Mouse (Mus musculus) hindbrain, embryonic 16.5 days (tissue): ENCODE measurements around the gene Fam189a1. TPM values are rescaled to one million over a fixed set of nuclear protein-coding genes. Genes with fewer than 3 reads are reported as not detected.

Source experiments
- ATAC-seq: fragments of 200-750 bp; cut with Nextera tagmentation; 2 replicates; pipeline ENCODE4 v1.8.0; 2017; ENCODE audit warnings: moderate TSS enrichment, moderate library complexity
- H3K27ac ChIP-seq: fragments of 300-500 bp; sonication (generic); 2 replicates; pipeline ENCODE4 v1.5.1; 2014; ENCODE audit warnings: low read depth, mild to moderate bottlenecking, control low read depth, low read length, moderate library complexity
- H3K27me3 ChIP-seq: fragments of 300-500 bp; sonication (generic); replicated peaks from 2 replicates; pipeline ENCODE4 v1.6.1; 2014; ENCODE audit warnings: low read length; ENCODE audit not compliant: control insufficient read depth, insufficient read depth
- H3K36me3 ChIP-seq: fragments of 300-500 bp; sonication (generic); 2 replicates; pipeline ENCODE4 v1.6.1; 2014; ENCODE audit warnings: mild to moderate bottlenecking, low read length, moderate library complexity, mixed read lengths; ENCODE audit not compliant: control insufficient read depth, insufficient read depth
- H3K4me1 ChIP-seq: fragments of 300-500 bp; sonication (generic); 2 replicates; pipeline ENCODE4 v1.6.1; 2014; ENCODE audit warnings: low read depth, low read length; ENCODE audit not compliant: control insufficient read depth, insufficient read depth
- H3K4me2 ChIP-seq: fragments of 300-500 bp; sonication (generic); 2 replicates; pipeline ENCODE4 v1.6.1; 2014; ENCODE audit warnings: mild to moderate bottlenecking, low read length, control low read depth, moderate library complexity
- H3K4me3 ChIP-seq: fragments of 300-500 bp; sonication (generic); 2 replicates; pipeline ENCODE4 v1.5.1; 2014; ENCODE audit warnings: mild to moderate bottlenecking, low read length, control low read depth, moderate library complexity
- H3K9ac ChIP-seq: fragments of 300-500 bp; sonication (generic); 2 replicates; pipeline ENCODE4 v1.6.1; 2014; ENCODE audit warnings: low read depth, mild to moderate bottlenecking, control low read depth, low read length, moderate library complexity
- H3K9me3 ChIP-seq: fragments of 300-500 bp; sonication (generic); 2 replicates; pipeline ENCODE4 v1.6.1; 2014; ENCODE audit warnings: mild to moderate bottlenecking, low read length, moderate library complexity; ENCODE audit not compliant: control insufficient read depth
- WGBS: fragments of 180-500 bp; shearing (Covaris S2); extraction: QIAGEN DNeasy Blood & Tissue Kit; methylation state at CpG from one replicate; pipeline ENCODE4 v1.1.7; 2014; 5-methylcytosine and 5-hydroxymethylcytosine counted together
- polyA plus RNA-seq: library from polyadenylated mRNA; unstranded; fragments of >200 nt; fragmentation: Nextera tagmentation; extraction: Ambion mirVana; gene quantifications from 2 replicates; pipeline ENCODE4 v1.2.1, GENCODE M21; 2015

Gene Fam189a1
- polyA plus RNA-seq, 1 experiment from 2014 or later = 7.9 TPM

DNA sequence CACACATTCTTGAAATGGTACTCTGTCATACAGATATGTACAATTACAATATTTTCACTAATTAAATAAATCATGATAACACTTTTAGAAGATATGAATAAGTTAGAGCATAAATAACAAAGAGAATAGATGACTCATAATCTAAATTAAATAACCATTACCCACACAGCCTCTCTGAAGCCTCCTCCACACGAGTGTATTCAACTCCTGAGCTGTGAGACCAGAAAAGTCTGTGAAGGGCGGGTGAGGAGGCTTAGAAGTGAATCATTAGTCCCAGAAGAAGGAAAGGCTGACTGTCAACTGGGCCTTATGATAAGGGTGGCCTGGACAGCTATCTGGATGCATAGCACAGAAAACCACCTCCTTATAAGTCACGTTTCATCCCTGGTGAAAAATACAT is 222.3 kb downstream of the Fam189a1 start:
- H3K4me2 ChIP-seq = no peak overlapping the region
- H3K9ac ChIP-seq = no peak overlapping the region
- H3K4me1 ChIP-seq = no peaks in the 10 kb centered on the region; the same call in 1 of the 2 replicates
- no peaks in the 10 kb centered on the region for H3K36me3 ChIP-seq
- WGBS = 72% methylated on average over 3 of the region's 3 CpGs
- no peak overlapping the region for H3K4me3 ChIP-seq
- no peak for ATAC-seq
- no peaks in the 10 kb centered on the region for H3K27me3 ChIP-seq
- no peak overlapping the region for H3K27ac ChIP-seq
- no peaks in the 10 kb centered on the region for H3K9me3 ChIP-seq

DNA sequence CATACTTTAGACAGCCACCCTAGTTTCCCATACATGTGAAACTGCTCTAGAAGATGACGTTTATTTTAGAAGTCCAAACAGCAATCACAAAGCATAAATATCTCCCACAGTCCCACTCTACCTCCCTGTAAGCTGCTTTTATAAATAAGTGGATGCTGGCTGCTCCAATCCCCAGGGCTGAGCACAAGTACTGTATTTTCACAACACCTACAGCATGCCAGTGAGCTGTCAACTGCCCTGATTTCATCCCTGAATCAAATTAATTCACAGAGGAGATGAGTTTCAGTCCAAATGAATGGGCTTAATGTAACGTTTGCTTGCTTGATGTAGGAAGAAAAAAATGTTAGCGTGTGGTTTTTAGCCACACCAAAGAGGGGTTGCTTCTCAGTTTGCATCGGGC is 225.4 kb downstream of the Fam189a1 start:
- peak; percentile 60; the same call in 1 of the 2 replicates for ATAC-seq
- 50% methylated on average over 4 of the region's 4 CpGs for WGBS
- no peaks in the 10 kb centered on the region; the same call in 1 of the 2 replicates for H3K4me1 ChIP-seq

DNA sequence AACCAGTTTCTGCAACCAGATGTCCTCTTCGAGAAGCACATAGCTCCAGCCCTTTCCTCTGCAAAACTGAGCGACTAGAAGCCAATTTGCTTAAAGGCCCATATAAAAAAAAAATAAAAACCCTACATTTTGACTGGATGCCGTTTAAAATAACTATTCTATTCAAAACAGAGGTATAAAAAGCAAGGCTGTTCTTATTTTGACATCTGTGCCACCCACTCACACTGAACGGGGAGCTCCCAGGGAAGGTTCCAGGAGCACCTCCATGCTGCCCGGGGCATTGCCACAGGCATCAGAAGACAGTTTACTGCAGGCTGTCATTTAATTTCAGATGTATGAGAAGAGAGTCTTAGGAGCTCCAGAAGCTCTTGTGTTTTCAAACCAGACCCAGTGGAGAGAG is 232.5 kb downstream of the Fam189a1 start:
- no peak overlapping the region for H3K9ac ChIP-seq
- ATAC-seq = no peak
- no peaks in the 10 kb centered on the region for H3K27me3 ChIP-seq
- H3K36me3 ChIP-seq = no peaks in the 10 kb centered on the region
- no peak overlapping the region for H3K27ac ChIP-seq
- H3K4me3 ChIP-seq = no peak overlapping the region
- peaks cover 3% of the 10 kb centered on the region; the same call in 1 of the 2 replicates for H3K4me1 ChIP-seq
- 83% methylated on average over 5 of the region's 5 CpGs for WGBS
- H3K4me2 ChIP-seq = no peak overlapping the region
- H3K9me3 ChIP-seq = no peaks in the 10 kb centered on the region

More for the DNA sequence above, 225.4 kb downstream of the Fam189a1 start:
- Histone ChIP-seq H3K4me2 (no peak overlapping the region), H3K27me3 (no peaks in the 10 kb centered on the region), H3K9ac (no peak overlapping the region), H3K36me3 (no peaks in the 10 kb centered on the region), H3K4me3 (no peak overlapping the region), H3K9me3 (no peaks in the 10 kb centered on the region), H3K27ac (no peak overlapping the region)

DNA sequence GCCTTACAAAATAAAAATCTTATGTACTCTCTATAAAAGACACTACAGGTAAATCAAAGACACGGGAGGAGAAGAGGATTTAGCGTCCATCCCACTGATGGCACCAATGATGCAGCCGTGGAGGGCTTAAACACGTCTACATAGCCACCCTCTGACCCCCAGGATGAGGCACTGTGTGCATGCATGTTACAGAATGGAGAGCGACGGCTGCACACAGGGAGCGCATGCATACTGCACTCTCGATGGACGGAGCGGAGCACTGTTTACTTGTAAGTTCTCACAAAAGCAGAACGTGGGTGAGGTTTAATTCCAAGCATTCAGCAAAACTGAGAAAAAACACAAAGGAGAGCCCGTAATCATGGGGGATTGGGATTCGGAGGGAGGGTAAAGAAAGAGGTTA is 235.2 kb downstream of the Fam189a1 start:
- Histone ChIP-seq H3K27ac (no peak overlapping the region), H3K4me1 (peaks cover 3% of the 10 kb centered on the region; the same call in 1 of the 2 replicates), H3K9ac (no peak overlapping the region), H3K4me2 (no peak overlapping the region), H3K36me3 (no peaks in the 10 kb centered on the region), H3K4me3 (no peak overlapping the region), H3K9me3 (no peaks in the 10 kb centered on the region; the same call in 1 of the 2 replicates), H3K27me3 (no peaks in the 10 kb centered on the region)
- ATAC-seq = no peak
- WGBS = 58% methylated on average over 13 of the region's 13 CpGs

DNA sequence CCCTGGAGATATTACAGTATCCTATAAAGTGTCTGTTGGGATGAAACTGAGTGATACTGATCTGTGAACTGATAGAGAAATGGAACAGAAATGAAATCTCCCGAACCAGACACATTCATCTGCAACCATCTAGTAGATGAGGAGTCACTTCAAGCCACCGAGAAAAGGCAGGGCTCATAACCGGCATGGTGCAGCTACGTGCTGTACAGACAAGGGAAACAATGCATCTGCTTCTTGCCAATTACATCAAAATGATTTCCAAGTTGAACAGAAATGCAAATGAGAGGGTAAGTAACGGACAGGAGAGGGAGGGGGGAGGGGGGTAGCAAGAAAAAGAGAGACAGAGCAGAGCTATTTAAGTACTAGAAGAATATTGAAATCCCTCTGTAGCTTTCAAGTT is 235.6 kb downstream of the Fam189a1 start:
- Histone ChIP-seq H3K27ac (no peak overlapping the region), H3K27me3 (no peaks in the 10 kb centered on the region), H3K36me3 (no peaks in the 10 kb centered on the region), H3K4me1 (peaks cover 3% of the 10 kb centered on the region; the same call in 1 of the 2 replicates), H3K9me3 (no peaks in the 10 kb centered on the region; the same call in 1 of the 2 replicates), H3K4me3 (no peak overlapping the region), H3K4me2 (no peak overlapping the region), H3K9ac (no peak overlapping the region)
- no peak for ATAC-seq
- 20% methylated on average over 5 of the region's 5 CpGs for WGBS

DNA sequence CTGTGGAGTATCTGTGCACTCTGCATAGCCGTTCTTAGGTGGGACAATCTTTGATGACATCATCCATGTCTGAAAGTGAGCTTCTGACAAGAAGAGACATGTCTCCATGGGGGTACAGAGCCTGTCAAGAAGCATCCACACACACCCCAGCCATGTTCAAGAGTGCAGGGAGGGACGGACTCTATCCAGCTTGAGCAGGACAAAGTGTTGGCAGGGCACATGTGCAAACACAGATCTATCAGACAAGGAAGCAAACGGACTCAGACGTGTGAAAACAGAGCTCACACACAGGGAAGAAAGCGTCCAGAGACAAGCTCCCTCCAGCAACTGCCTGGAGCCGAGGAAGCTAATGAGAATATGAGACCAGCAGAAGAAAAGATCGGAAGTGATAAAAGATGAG is 239.7 kb downstream of the Fam189a1 start:
- H3K9me3 ChIP-seq = no peaks in the 10 kb centered on the region; the same call in 1 of the 2 replicates
- H3K9ac ChIP-seq = no peak overlapping the region
- H3K27me3 ChIP-seq = no peaks in the 10 kb centered on the region
- no peak overlapping the region for H3K4me3 ChIP-seq
- H3K4me1 ChIP-seq = peaks cover 3% of the 10 kb centered on the region; the same call in 1 of the 2 replicates
- WGBS = 49% methylated on average over 7 of the region's 7 CpGs
- no peak overlapping the region for H3K4me2 ChIP-seq
- H3K27ac ChIP-seq = no peak overlapping the region
- no peaks in the 10 kb centered on the region for H3K36me3 ChIP-seq
- ATAC-seq = 0 out of 2 replicates have a peak, but pooled peaks have one; percentile 18

DNA sequence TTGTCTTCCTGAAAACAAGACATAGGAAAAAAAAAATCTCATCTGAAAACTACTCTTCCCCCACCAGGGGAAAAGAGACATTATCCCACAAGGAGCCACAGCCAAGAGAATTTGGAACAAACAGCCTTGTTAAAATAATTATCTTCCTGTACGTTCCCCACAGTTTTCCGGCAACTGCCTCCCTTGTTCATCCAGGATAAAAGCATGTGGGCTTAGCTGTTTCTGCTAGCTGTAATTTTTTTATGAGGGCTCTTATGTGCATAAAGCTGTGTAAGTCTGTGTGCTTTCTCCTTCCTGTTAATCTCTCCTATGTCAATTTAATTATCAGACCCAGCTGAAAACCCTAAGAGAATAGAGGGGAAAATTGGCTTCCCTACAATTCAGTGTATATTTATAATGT is 241.2 kb downstream of the Fam189a1 start:
- Histone ChIP-seq H3K4me2 (no peak overlapping the region), H3K4me3 (no peak overlapping the region), H3K9me3 (no peaks in the 10 kb centered on the region; the same call in 1 of the 2 replicates), H3K27ac (peak overlapping the region; percentile 14; the same call in 1 of the 2 replicates), H3K27me3 (no peaks in the 10 kb centered on the region), H3K36me3 (no peaks in the 10 kb centered on the region), H3K9ac (0 out of 2 replicates have a peak overlapping the region, but pooled peaks have one; percentile 15), H3K4me1 (no peaks in the 10 kb centered on the region; the same call in 1 of the 2 replicates)
- 40% methylated on average over 2 of the region's 2 CpGs for WGBS
- no peak for ATAC-seq

DNA sequence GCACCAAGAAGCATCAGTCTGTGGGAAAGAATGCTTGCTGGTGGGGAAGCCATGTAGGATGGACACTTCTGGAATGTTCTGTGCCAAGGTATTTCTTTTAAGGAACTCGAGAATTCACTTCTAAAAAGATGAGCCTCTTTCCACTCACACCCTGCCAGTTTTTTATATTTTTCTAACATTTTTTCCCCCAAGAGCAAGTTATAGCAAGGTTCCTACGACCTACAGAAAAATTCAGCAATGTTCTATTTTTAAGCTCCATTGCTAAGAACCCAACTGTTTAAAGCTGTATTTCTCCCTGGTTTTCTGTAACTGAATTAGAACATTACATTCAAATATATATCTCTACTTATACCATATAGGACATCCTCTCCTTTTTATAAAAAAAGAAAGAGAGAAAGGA is 244.4 kb downstream of the Fam189a1 start:
- no peak overlapping the region for H3K4me3 ChIP-seq
- 79% methylated on average over 2 of the region's 2 CpGs for WGBS
- H3K36me3 ChIP-seq = no peaks in the 10 kb centered on the region
- H3K9me3 ChIP-seq = no peaks in the 10 kb centered on the region
- no peak overlapping the region for H3K4me2 ChIP-seq
- ATAC-seq = no peak
- H3K27ac ChIP-seq = no peak overlapping the region
- no peak overlapping the region for H3K9ac ChIP-seq
- H3K4me1 ChIP-seq = no peaks in the 10 kb centered on the region; the same call in 1 of the 2 replicates
- no peaks in the 10 kb centered on the region for H3K27me3 ChIP-seq

DNA sequence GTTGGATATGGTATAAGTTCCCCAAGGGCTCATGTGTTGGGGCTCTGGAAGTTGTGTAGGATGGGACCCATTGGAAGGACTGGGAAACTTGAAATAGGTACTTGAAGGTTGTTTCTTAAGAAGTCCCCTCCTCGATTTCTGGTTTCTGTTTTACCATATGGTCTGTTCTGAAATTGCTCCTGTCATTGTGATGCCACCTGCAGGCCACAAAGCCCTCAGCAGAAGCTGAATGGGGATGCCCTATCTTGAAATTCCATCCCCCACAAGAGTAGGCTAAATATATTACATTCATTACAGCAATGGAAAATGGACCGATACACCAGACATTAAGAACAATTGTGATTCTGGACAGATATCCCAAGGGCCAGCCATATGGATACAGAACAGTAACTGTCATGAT is 246.2 kb downstream of the Fam189a1 start:
- Histone ChIP-seq H3K27ac (no peak overlapping the region), H3K4me1 (no peaks in the 10 kb centered on the region; the same call in 1 of the 2 replicates), H3K4me2 (no peak overlapping the region), H3K4me3 (no peak overlapping the region), H3K9ac (no peak overlapping the region), H3K36me3 (no peaks in the 10 kb centered on the region), H3K27me3 (no peaks in the 10 kb centered on the region), H3K9me3 (no peaks in the 10 kb centered on the region)
- 87% methylated on average over 2 of the region's 2 CpGs for WGBS
- ATAC-seq = no peak
